Mouse (Mus musculus): ENCODE results near the gene Syngr3. TPM values are rescaled to one million over a fixed set of nuclear protein-coding genes. Genes with fewer than 3 reads are reported as not detected.
"Not testable (repeated sequence)": the region's sequence is repeated elsewhere in the genome, so short reads cannot be mapped to it uniquely, and the experiment has no call there.

Syngr3 gene
- polyA plus RNA-seq, 1 experiment from 2014 or later: 11.9 TPM

DNA sequence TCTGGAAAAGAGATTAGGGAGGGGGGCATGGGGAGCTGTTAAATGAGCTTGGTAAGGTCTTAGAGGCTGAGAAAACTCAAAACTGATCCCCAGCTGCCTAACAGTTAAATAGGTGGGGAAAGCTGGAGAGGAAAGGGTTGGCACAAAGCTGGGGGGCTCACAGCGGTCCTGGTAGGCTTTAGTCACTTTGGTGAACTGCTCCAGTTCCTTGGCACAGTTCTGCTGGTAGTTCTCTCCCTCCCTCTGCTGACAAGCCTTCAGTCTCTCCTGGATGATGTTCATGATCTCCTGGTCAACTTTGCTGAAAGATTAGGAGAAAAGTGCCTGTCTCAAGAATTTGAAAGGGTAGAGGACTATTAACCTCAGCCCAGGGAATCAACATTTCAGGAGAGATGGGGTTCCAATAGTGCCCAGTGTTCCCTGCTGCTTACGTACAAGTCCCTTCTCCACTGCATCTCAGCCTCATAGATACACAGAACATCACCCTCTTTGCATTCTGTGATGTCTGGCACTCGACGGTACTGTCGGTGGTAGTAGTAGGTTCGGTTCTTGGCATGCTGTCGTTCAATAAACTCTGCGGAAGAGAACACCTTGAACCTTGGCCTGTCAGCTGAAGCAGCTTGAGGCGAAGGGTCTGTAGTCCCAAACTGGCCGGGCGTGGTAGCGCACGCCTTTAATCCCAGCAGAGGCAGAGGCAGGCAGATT is 32.6 kb upstream of the Syngr3 start:
- ATAC-seq (ENCODE audit: low FRiP score) (no peak), DNase-seq (ENCODE audit: low spot score) (peak; percentile 18)
- H3K9me3 ChIP-seq (ENCODE audit: control insufficient read depth, low read length): no peaks in the 10 kb centered on the region
- H3K9ac ChIP-seq (ENCODE audit: low read depth, low read length): no peak overlapping the region
- no peaks in the 10 kb centered on the region for H3K27me3 ChIP-seq (ENCODE audit: control insufficient read depth, insufficient read depth, low read length)
- WGBS: 33% methylated on average over 13 of the region's 13 CpGs
- no peak overlapping the region for H3K27ac ChIP-seq (ENCODE audit: low read depth, low read length)
- peaks cover 10% of the 10 kb centered on the region for H3K4me1 ChIP-seq (replicated peaks; ENCODE audit: control insufficient read depth, insufficient read depth, low read length)
- H3K4me2 ChIP-seq (replicated peaks; ENCODE audit: low read depth, low read length): no peak overlapping the region
- H3K36me3 ChIP-seq (ENCODE audit: control insufficient read depth, insufficient read depth, low read length): 0 out of 2 replicates have a peak, but pooled peaks cover 4% of the 10 kb centered on the region
- H3K4me3 ChIP-seq (ENCODE audit: low read depth, low read length): no peak overlapping the region

DNA sequence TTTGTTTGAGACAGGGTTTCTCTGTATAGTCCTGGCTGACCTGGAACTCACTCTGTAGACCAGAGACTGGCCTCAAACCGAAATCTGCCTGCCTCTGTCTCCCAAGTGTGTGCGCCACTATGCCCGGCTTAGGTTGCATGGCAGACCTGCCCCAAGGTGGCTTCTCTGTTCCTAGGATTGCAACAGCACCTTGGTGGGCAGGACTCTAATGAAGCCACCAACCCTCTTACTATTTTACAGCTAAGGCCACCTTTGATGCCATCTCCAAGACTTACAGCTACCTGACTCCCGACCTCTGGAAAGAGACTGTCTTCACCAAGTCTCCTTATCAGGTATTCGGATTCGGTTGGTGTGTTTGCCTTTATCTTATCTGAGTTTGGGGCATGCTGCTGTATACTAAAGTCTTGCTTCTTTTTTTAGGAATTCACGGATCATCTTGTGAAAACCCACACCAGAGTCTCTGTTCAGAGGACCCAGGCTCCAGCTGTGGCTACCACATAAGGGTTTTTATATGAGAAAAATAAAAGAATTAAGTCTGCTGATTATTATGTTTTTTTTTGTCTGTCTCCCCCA is 31.7 kb upstream of the Syngr3 start:
- Histone ChIP-seq H3K4me3 (ENCODE audit: low read depth, low read length) (peak overlapping the region; percentile 75), H3K4me2 (replicated peaks; ENCODE audit: low read depth, low read length) (peak overlapping the region; percentile 39), H3K4me1 (replicated peaks; ENCODE audit: control insufficient read depth, insufficient read depth, low read length) (peaks cover 10% of the 10 kb centered on the region)
- H3K9ac ChIP-seq (ENCODE audit: low read depth, low read length); H3K36me3 ChIP-seq (ENCODE audit: control insufficient read depth, insufficient read depth, low read length); DNase-seq (ENCODE audit: low spot score); ATAC-seq (ENCODE audit: low FRiP score); H3K27ac ChIP-seq (ENCODE audit: low read depth, low read length); H3K9me3 ChIP-seq (ENCODE audit: control insufficient read depth, low read length); H3K27me3 ChIP-seq (ENCODE audit: control insufficient read depth, insufficient read depth, low read length): not testable (repeated sequence)
- WGBS: 71% methylated on average over 7 of the region's 7 CpGs

DNA sequence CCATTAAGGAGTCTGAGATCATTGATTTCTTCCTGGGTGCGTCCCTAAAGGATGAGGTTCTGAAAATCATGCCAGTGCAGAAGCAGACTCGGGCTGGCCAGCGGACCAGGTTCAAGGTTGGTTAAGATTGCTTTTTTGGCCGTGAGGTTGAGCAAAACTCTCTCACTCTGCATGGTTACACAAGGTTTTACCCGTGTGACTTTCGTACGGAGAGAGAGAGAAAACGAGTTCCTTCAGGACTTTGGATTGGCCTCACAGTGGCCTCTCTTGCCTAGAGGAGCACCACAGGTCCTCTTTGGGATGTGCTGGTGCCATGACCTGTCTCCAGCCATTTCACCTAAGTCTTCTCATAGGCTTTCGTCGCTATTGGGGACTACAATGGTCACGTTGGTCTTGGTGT is 30.9 kb upstream of the Syngr3 start:
- not testable (repeated sequence) for H3K27me3 ChIP-seq (ENCODE audit: control insufficient read depth, insufficient read depth, low read length); H3K9me3 ChIP-seq (ENCODE audit: control insufficient read depth, low read length); H3K36me3 ChIP-seq (ENCODE audit: control insufficient read depth, insufficient read depth, low read length); H3K27ac ChIP-seq (ENCODE audit: low read depth, low read length); ATAC-seq (ENCODE audit: low FRiP score)
- peak overlapping the region; percentile 80 for H3K4me2 ChIP-seq (replicated peaks; ENCODE audit: low read depth, low read length)
- peaks cover 10% of the 10 kb centered on the region for H3K4me1 ChIP-seq (replicated peaks; ENCODE audit: control insufficient read depth, insufficient read depth, low read length)
- peak overlapping the region; percentile 80 for H3K9ac ChIP-seq (ENCODE audit: low read depth, low read length)
- peak; percentile 28 for DNase-seq (ENCODE audit: low spot score)
- peak overlapping the region; percentile 75 for H3K4me3 ChIP-seq (ENCODE audit: low read depth, low read length)
- WGBS: 3% methylated on average over 10 of the region's 11 CpGs

DNA sequence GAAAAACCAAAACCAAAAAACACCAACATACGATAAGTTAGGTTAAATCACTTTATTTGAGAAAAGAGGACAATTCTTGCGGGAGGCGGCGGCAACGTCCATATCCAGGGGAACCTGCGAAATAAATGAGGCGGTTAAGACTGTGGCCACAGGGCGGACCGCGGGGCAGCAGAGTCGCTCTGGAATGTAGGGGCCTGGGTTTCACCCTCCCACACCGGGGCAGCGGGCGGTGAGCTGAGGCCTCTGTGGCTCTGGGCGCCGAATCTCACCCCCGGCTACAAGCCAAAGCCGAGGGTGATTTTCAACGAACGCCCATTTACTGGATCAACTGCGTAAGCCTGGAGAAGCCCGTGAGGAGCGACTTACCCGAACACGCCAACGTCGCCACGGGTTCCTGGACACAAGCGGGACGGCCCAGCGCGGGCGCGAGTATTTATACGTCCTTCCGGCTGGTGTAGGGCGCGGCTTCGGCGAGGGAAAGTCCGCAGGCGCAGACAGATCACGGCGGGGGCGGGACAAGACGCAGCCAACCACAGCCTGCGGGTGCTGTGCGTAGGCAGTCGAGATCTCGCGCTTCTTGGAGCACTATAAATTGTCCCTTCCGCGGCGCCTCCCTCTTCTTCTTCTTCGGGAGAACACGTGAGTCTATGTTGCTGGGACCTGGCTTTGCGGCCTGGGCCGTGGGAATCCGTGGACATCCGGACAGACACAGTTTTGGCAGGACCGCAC is 29.9 kb upstream of the Syngr3 start:
- Histone ChIP-seq H3K4me2 (replicated peaks; ENCODE audit: low read depth, low read length) (peak overlapping the region; percentile 80), H3K9me3 (ENCODE audit: control insufficient read depth, low read length) (no peaks in the 10 kb centered on the region), H3K4me3 (ENCODE audit: low read depth, low read length) (peak overlapping the region; percentile 75), H3K27me3 (ENCODE audit: control insufficient read depth, insufficient read depth, low read length) (no peaks in the 10 kb centered on the region), H3K4me1 (replicated peaks; ENCODE audit: control insufficient read depth, insufficient read depth, low read length) (peaks cover 10% of the 10 kb centered on the region), H3K9ac (ENCODE audit: low read depth, low read length) (peak overlapping the region; percentile 81), H3K27ac (ENCODE audit: low read depth, low read length) (peak overlapping the region; percentile 56), H3K36me3 (ENCODE audit: control insufficient read depth, insufficient read depth, low read length) (0 out of 2 replicates have a peak, but pooled peaks cover 6% of the 10 kb centered on the region)
- DNase-seq (ENCODE audit: low spot score): peak; percentile 98
- peak; percentile 97 for ATAC-seq (ENCODE audit: low FRiP score)
- WGBS: under 1% methylated on average over 58 of the region's 61 CpGs

DNA sequence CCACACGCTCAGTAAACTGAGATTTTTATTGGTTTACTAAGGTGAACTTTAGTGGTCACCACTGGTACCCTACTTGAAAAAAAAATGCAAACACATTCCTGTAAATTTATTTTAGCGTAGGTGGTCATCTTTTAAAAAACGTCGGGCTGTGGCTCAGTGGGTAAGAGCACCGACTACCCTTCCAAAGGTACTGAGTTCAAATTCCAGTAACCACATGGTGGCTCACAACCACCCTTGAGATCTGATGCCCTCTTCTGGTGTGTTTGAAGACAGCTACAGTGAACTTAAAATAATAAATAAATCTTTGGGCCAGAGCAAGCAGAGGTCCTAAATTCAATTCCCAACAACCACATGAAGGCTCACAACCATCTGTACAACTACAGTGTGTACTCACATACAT is 29.2 kb upstream of the Syngr3 start:
- H3K4me3 ChIP-seq (ENCODE audit: low read depth, low read length): peak overlapping the region; percentile 75
- not testable (repeated sequence) for H3K9me3 ChIP-seq (ENCODE audit: control insufficient read depth, low read length); H3K27me3 ChIP-seq (ENCODE audit: control insufficient read depth, insufficient read depth, low read length); DNase-seq (ENCODE audit: low spot score); H3K27ac ChIP-seq (ENCODE audit: low read depth, low read length); H3K36me3 ChIP-seq (ENCODE audit: control insufficient read depth, insufficient read depth, low read length); ATAC-seq (ENCODE audit: low FRiP score)
- H3K4me2 ChIP-seq (replicated peaks; ENCODE audit: low read depth, low read length): peak overlapping the region; percentile 61
- peaks cover 10% of the 10 kb centered on the region for H3K4me1 ChIP-seq (replicated peaks; ENCODE audit: control insufficient read depth, insufficient read depth, low read length)
- WGBS: 60% methylated on average over 5 of the region's 5 CpGs
- H3K9ac ChIP-seq (ENCODE audit: low read depth, low read length): peak overlapping the region; percentile 81; the same call in 1 of the 2 replicates

GRCm38 (mm10) chr17:24717943-24718342 is 28.2 kb upstream of the Syngr3 start, which contains the start of the genes Rnf151 and Rps2:
Gene Rnf151, minus strand, starts transcription at chr17:24718063.
Gene Rps2, plus strand, starts transcription at chr17:24718116.
- WGBS: 86% methylated on average over 4 of the region's 4 CpGs
- H3K9me3 ChIP-seq (ENCODE audit: control insufficient read depth, low read length): no peaks in the 10 kb centered on the region
- no peaks in the 10 kb centered on the region for H3K27me3 ChIP-seq (ENCODE audit: control insufficient read depth, insufficient read depth, low read length)
- no peak for ATAC-seq (ENCODE audit: low FRiP score)
- peak within 1 kb of the TSS; percentile 75 for H3K4me3 ChIP-seq (ENCODE audit: low read depth, low read length)
- H3K9ac ChIP-seq (ENCODE audit: low read depth, low read length): no peak within 1 kb of the TSS
- 0 out of 2 replicates have a peak, but pooled peaks cover 6% of the 10 kb centered on the region for H3K36me3 ChIP-seq (ENCODE audit: control insufficient read depth, insufficient read depth, low read length)
- no peak within 1 kb of the TSS for H3K27ac ChIP-seq (ENCODE audit: low read depth, low read length)
- H3K4me2 ChIP-seq (replicated peaks; ENCODE audit: low read depth, low read length): peak within 1 kb of the TSS; percentile 61
- H3K4me1 ChIP-seq (replicated peaks; ENCODE audit: control insufficient read depth, insufficient read depth, low read length): peaks cover 6% of the 10 kb centered on the region
- DNase-seq (ENCODE audit: low spot score): no peak

DNA sequence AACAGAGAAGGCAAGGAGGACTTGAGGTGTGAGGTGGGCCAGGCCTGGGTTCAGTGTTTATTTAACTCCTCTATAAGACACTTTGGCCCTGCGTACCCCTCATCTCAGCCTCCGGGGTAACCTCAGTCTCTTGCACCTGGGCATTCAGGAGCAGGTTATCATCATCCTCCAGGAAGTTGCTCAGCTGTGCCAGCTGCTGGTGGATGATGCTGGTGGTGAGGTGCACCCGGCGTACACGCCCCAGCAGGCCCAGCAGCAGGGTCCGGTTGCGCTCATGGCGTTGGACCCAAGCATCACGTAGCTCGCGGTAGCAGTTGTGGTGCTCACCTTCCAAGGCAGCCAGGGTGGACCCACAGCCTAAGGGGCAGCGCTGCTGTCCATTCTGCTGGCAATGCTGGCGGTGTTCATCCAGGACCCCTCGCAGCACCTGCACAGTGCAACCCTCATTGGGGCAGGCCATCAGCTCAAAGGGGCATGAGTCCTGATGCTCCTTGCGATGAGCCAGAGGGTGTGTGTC is 26.5 kb upstream of the Syngr3 start:
- ATAC-seq (ENCODE audit: low FRiP score): no peak
- H3K36me3 ChIP-seq (ENCODE audit: control insufficient read depth, insufficient read depth, low read length): 0 out of 2 replicates have a peak, but pooled peaks cover 2% of the 10 kb centered on the region
- WGBS: 94% methylated on average over 15 of the region's 15 CpGs
- H3K27ac ChIP-seq (ENCODE audit: low read depth, low read length): no peak overlapping the region
- no peaks in the 10 kb centered on the region for H3K27me3 ChIP-seq (ENCODE audit: control insufficient read depth, insufficient read depth, low read length)
- no peak for DNase-seq (ENCODE audit: low spot score)
- H3K4me3 ChIP-seq (ENCODE audit: low read depth, low read length): no peak overlapping the region
- no peaks in the 10 kb centered on the region for H3K9me3 ChIP-seq (ENCODE audit: control insufficient read depth, low read length)
- no peak overlapping the region for H3K4me2 ChIP-seq (replicated peaks; ENCODE audit: low read depth, low read length)
- H3K4me1 ChIP-seq (replicated peaks; ENCODE audit: control insufficient read depth, insufficient read depth, low read length): peaks cover under 1% of the 10 kb centered on the region; the same call in 1 of the 2 replicates
- no peak overlapping the region for H3K9ac ChIP-seq (ENCODE audit: low read depth, low read length)

- Histone ChIP-seq H3K9me3 (ENCODE audit: control insufficient read depth, low read length) (no peaks in the 10 kb centered on the region), H3K9ac (ENCODE audit: low read depth, low read length) (no peak overlapping the region), H3K27me3 (ENCODE audit: control insufficient read depth, insufficient read depth, low read length) (no peaks in the 10 kb centered on the region), H3K36me3 (ENCODE audit: control insufficient read depth, insufficient read depth, low read length) (0 out of 2 replicates have a peak, but pooled peaks cover 2% of the 10 kb centered on the region), H3K27ac (ENCODE audit: low read depth, low read length) (no peak overlapping the region), H3K4me2 (replicated peaks; ENCODE audit: low read depth, low read length) (no peak overlapping the region), H3K4me1 (replicated peaks; ENCODE audit: control insufficient read depth, insufficient read depth, low read length) (no peaks in the 10 kb centered on the region), H3K4me3 (ENCODE audit: low read depth, low read length) (no peak overlapping the region)
- DNase-seq (ENCODE audit: low spot score) (no peak), ATAC-seq (ENCODE audit: low FRiP score) (no peak)
- WGBS: 78% methylated on average over 6 of the region's 6 CpGs
These were observed 25.8 kb upstream of the Syngr3 start for GRCm38 (mm10) chr17:24715556-24715955.

Data from hindbrain, embryonic 11.5 days (tissue).